Mouse (Mus musculus) frontal cortex, postnatal 25 days (tissue): ENCODE measurements around the gene Inpp4b.

ENCODE experiments used
- DNase-seq, 2 experiments: peaks; one replicate each; pipeline ENCODE4 v3.0.0; 2022; ENCODE audit warnings: low spot score in 2 of 2

The Inpp4b gene

DNA sequence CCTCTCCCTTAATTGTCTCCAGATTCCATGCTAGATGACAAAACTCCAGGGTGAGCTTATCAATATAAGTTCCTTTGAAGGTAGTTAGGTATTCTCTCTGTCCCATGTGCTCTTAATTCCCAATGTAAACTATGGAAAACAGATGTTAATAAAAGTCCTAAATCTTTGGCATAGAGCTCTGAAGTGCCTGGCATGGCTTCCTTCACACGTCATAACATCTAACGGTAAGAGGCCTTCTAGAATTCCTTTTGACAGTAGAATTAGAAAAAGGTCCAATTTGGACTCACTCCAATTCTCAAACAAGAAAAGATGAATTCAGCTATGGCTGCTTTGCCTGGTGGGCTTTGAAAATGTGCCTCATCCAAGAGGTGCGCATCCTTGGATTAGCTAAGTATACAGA, 236.6 kb downstream of the Inpp4b start:
- no peak for DNase-seq

DNA sequence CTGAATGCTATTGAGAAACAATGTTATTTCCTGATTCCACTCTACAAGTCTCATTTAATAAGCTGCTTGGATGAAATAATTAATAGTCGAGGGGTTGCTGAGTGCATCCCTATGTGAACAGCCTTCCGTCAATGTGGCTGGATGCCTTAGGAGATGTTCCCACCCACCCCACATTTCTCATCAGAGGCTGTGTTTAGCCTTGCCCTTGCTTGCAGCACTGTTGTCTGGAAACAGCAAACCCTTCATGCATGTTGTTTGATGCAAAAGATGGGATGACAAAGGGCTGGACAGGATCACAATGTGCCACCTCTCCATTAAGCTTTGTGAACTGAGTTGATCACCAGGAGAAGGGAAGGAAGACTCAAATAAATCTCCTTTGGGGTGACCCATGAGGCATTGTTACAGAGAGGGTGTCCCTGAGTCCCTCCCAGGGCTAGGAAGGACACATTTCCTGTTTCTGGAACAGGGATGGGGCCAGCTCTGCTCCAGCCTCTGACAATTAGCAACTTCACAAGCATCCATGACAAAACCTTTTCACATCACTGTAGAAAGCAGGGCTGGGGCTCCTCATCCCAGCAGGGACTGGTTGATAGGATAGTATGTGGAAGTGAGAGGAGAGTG, 239.6 kb downstream of the Inpp4b start:
- DNase-seq: no peak

DNA sequence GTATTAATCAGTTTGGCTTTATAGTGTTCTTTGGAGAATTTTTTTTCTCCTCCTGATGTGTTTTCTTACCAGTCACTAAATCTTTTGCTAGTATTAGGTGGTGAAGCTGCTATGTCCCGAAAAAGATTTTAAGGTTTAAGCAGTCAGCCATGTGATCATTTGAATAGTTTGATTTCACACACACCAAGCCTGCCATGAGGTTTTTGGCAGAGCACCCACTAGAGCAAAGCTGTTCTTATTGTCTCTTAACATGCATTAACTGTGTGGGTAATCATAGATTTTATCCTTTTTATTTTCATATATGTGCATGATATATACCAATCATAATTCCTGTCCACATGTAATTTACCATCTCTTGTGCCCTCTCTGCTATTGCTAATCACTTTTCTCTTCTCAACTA, 240.6 kb downstream of the Inpp4b start:
- DNase-seq: no peak

DNA sequence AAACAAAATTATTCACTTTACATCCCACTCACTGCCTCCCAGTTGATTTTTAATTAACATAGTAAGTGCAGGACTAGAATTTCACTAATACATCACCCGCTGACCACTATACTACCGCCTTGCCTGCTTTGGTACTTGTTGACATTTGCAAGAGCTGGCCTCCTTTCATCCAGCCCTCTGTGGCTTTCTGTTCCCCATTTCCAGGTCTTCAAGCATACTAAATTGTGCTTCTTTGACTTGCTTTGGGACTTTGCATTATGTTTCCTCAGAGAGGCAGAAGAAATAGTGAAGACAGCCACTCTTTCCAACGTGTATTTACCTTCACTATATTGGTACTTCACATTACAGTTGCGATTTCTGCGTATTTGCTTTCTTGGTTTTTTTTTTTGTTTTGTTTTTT, 244.4 kb downstream of the Inpp4b start:
- DNase-seq: no peak

DNA sequence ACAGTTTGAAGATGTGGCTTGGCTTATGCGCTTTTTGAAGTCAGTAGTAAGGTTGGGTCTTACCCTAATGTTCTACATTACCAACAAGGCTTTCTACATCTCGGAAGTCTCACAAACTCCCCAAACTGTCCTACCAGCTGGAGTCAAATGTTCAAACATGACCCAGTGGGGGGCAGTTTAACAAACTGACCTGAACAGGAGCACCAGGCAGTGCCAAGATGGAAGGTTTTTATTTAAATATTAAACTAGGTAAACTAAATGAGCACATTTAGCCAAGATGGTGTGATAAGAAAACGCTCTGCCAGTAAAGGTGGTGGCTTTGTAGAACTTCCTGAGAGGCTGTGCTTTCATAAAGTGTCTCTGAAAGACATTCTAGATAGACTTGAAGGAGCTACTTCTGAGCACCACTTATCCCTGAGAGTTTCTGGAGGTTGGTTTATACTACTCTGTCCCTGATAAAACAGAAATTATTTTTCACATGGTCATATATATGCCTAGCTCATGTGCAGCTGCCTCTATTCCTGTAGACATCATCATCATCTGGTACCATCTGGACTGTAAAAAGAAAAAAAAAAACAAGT, 251.9 kb downstream of the Inpp4b start:
- DNase-seq: no peak

DNA sequence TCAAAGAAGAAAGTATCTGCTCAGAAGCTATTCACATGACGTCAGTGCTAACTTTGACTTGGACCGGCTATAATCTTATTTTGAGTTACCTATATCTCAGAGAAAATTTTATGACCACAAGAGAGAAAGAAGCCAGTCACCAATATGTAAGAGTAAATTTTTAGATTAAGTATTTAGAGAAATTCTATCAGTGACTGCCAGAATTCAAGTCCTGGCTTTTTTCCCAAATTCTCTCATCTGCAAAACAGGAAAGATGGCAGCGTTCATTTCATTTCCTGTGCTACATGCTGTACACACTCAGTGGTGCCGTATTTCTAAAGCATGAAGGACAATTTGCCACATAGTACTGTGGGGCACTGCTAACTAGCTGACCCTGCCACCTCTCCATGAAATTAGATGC, 256.9 kb downstream of the Inpp4b start:
- no peak for DNase-seq

DNA sequence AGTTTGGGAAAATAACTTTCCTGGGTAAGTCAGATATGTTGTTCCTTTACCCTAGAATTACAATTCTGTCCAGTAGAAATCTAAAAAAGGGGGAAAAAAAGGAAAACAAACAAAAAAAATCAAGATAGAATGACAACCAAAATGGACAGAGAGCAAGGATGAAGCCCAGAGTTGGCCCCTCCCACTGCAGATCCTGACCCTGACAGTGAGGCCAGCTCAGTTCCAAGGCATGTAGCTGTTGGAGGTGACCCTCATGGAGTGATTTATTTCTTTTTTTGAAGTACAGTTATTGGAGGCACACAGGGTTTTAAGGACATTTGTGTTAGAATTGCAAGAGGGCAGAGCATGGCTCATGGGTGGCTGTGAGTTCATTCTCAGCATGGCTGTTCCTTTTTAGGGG, 258.8 kb downstream of the Inpp4b start:
- DNase-seq: no peak

DNA sequence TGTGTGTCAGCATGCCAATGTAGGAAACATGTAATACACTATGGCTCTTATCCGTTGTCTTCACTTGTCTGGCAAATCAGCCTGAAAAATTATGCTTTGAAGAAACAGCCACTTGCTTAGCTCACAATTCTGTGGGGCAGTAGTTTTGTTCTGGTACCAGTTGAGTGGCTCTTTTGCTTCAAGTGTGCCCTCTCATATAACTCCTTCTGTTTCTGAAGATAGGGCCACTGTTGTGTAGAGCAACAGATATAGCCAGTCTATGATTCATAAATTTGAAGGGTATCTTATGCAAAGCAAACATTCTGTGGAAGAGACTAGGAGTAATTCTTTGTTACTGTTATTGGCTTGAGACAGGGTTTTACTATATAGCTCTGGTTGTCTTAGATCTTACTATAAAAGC, 265.7 kb downstream of the Inpp4b start:
- DNase-seq: no peak

DNA sequence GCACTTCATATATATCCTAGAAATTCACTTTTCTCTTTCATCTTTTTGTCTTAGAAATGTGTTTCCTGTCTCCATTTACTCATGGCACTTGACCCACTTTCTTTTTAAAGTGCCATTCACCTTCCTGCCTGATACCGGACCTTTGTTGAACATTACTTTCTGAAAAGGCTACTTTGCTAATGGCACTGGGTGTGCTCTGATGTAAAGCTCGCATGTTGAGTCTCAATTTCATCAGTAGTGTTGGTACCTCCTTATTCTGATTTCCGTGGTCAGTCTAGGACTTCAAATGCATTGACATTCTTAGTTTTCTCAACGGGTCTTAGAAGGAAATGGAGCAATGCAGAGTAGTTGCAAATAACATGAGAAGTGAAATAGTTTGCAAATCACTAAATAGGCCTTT, 266.7 kb downstream of the Inpp4b start:
- DNase-seq: no peak

DNA sequence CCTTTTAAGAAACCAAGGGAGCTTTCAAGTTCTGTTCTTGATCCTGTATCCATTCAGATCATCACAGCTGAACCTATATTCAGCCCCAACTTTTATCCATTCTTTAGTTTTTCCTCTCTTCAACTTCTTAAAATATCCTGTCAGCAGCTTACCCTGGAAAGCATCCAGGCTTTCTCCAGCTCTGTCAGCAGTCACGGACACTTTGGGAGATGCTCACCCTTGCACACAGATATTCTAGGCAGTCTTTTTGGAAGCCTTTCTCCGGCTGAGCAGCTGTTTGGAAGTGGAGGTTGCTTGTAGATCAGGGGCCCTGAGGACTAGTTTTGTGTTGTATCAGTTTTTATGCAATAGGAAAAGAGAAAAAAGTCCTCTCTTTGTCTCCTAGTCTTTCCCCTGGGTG, 270.3 kb downstream of the Inpp4b start:
- no peak for DNase-seq

DNA sequence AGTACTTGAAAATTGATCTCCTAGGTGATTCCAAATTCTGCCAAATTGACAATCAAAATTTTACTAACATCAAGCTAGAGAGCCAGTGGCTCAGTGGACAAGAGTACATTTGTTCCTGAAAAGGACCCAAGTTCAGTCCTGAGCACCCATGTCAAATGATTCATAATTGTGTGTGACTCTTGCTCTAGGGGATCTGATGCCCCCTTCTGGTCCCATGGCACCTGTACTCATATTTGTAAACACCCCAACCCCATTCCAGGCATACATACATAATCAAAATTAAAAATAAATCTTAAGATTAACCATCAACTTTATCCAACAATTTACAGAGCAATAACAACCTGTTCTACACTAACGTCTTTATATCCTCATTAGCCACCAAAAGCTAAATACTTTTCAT, 271.8 kb downstream of the Inpp4b start:
- no peak for DNase-seq

DNA sequence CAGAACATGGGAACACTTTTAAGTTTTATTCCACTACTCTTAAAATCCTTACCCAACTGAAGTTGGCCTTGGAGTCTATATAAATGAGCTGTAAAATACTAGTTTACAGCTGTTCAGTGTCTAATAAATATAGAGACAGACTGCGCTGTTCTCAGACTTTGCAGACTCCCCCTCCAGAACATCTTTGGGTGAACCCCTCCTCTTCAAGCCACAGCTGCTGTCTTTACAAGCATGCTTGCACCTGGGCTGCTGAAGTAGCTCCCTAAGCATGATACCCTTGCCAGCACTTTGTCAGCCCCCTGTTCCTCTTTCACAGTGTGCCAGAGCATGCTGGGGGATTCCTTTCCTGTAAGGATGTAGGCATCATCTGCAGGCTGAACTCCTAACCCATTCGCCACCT, 272.2 kb downstream of the Inpp4b start:
- no peak for DNase-seq

DNA sequence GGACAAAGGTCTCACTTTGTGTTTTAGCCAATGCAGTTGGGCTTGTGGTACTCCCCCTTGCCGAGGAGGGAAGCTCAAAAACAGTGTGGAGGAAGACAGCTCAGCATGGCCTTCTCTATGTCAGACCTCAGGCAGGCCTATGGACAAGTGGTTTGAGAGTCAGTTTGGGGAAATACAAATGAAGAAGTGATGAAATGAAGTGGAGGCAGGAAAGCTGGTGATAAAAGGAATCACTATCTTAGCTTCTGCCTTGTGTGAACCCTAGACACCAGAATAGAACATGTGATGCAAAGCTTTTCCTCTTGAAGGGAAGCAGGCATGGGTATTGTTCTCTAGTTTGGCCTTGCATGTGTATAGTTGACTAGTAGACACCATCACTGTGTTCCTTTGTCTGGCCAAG, 273.2 kb downstream of the Inpp4b start:
- no peak for DNase-seq

DNA sequence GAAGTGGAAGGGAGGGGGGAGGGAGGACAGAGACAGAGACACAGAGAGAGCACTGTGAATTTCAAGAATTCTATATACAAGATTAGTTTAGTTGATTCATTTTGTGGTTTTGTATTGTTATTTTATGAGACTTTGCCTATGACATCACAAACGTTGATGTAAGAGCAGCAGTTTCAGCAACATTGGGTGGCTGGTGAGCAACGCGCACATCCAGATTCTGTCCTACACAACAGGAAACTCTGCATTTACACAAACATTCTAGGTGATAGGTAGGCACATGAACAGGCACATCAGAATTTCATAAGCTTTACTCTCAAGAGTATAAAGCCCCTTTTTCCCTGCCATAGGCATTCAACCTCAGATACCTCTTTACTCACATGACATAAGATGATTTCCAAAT, 276.6 kb downstream of the Inpp4b start:
- no peak for DNase-seq

DNA sequence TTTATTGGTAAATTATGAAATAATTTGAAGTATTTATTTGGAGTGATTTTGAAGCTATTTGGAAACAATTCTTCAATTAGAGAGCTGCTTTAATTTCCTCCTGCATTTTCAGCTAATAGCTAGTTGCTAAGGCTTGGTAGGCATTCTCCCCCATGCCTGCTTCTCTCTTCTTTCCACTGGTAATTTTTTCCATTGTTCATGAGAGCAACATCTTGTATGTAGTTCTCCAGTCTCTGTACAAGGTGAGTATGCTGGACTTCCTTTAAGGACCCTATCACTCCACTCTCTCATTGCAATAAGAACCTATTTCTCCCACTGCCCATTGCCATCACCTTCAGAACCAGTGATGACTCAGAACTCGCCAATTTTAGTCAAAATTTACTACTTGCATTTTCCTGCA, 292.7 kb downstream of the Inpp4b start:
- no peak for DNase-seq

DNA sequence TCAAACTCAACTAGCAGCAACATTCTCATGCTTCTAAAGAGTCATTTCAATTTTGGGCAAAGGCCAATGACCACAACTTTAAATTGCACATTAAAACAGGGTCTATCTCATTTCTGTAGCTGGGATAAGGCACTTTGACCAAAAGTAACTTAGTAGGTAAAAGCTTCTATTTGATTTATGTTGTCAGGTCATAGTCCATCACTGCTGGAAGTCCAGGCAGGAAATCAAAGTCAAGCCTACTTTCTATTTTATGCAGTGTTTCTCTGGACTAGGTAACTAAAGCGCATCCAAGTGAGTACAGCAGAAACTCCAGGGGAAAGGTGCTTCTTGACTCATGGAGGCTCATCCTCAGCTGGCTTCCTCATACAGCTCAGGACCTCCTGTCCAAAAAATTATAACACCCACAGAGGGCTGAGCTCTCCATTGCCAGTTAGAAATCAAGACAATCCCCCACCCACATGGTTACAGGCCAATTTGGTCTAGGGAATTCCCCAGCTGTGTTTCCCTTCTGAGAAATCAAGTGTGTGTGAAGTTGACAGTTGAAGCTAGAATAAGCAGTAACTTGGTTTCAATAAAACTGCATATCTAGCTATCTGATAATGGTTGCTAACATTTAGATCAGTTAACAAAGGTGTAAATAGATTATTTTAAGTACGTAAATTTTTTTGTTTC, 293.7 kb downstream of the Inpp4b start:
- no peak for DNase-seq

DNA sequence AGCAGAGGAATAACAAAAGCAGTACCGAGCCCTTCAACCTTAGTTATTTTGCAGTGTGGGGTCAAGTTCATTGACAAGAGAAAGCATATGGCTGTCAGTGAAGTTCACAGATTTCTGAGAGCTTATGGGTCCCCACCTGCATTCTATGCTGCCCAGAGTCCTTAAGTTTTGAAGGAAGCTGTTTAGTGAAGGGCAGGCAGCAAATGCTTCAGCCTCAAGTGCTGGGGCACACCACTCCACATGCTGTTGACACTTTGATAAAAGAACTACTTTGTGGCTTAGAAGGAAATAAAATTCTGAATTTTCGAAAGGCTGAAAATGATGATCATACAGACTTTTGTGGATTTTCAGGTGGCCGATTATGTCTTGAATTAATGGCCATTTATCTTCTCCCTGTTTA, 296.1 kb downstream of the Inpp4b start:
- no peak for DNase-seq

DNA sequence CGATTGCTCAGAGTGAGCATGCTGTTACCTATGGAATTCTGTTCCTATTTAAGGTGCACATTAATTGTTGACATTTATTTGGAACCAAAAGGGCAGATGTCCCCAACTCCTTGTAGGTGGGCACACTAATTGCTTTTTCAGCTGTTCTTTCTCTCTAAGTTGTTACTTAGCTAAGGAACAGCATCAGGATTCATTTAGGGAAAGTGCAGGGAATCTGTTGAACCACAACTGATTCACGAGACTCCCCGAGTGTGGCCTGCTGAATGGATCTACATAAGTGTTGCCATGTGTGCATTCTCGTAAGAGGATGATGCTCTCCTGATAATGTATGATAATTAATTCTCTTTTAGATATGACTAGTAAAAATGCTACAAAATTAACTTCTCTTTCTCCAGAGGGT, 297.5 kb downstream of the Inpp4b start:
- DNase-seq: no peak

DNA sequence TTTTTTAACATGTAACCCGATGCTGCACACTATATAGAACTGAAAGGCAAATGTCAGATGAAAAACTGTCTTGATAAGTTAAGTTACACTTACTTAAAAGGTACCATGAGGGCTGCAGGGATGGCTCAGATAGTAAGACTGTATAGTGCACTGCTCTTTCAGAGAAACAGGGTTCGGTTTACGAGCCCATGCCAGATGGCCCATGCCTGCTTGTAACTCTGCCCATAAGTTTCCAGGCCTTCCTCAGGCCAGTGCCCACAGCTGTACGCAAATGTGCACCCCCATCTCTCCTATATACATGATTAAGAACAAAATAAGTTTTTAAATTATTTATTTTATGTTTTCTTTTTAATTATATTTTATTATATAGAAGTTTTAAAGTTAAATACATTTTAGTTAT, 300.7 kb downstream of the Inpp4b start:
- no peak for DNase-seq

DNA sequence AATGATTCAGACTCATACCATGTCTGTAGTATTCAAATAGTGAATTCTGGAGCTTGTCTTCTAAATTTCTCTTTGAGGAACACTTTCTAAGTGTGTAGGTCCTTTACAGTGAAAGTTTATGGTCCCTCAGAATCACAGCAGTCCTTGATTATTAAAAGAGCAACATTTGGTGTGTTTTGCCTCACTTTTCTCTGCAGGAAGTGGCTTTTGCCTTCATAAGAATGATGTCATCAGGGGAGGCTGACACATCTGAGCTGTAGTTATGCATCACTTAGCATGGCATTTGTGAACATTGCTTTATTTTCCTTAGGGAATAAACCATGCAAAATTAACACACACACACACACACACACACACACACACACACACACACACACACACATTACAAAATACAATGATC, 349.8 kb downstream of the Inpp4b start:
- no peak for DNase-seq

DNA sequence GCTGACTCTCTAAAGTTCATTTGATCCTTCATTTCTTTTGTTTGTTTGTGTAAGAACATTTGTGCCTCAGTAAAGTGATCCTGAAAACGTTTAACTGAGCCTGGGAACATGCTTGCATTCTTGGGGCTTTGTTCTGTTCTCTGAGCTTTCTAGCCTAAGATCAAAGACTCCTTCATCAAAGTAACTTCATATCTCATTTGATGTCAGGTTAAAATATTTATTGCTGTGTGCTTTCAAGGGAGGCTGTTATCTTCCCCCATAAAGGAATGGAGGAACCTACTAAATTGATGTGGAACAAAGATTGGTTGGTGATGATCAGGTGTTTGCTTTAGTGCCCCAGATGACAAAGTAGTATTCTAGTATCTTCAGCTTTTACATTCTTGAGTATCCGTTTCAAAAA, 352.5 kb downstream of the Inpp4b start:
- DNase-seq: no peak

DNA sequence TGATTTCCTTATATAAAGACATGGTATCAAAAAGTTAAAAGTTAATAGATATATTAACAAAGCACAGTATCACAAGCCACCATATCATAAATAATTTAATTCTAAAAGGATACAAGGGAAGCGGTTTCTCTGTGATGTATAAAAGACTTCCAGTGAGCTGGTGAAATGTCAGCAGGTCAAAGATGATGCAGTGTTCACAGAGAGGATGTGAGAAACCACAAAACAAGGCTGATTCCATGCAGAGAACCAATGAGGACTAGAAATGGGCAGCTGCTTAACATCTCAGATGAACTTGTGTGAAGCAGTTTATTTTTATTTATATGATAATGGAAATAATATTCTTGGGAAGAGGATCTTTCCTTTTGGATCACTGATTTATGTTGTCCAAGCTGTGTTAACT, 359.7 kb downstream of the Inpp4b start:
- DNase-seq: no peak

DNA sequence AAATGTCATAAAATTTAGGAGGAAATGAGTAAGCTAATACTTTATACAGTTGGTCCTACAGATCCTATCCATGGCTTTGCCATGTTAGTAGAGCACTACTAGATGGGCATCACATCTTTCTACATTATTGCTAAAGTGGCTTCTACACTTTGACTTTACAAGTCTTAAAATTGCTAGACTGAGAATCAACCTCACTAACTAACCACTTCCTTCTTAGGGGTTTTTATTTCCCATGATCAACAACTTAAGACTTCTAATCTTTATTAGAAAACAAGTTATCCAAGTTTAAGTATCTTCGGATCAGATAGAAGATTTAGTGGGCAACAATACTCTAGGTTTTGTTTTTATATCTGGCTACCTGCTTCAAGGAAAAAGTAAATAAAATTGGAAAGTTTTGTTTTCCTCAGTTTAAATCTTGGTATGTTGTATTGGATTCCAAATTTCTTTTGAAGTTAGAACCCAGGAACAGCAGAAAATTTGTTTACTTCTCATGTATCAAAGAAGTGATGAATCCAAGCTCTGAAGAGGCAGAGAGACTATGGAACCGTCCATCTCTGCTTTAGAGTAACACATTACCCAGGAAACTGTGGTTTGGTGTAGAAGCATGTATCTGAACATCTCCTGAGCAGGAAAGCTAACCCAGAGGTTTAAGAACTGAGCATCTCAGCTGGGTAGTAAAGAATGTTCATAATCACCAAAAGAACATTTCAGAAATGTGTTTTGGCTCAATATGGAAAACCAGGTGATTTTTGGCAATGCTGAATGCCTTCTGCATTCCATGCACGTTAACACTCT, 361.4 kb downstream of the Inpp4b start:
- no peak for DNase-seq
